Mouse (Mus musculus): ENCODE results near the gene Btg4.

Gene Btg4

DNA sequence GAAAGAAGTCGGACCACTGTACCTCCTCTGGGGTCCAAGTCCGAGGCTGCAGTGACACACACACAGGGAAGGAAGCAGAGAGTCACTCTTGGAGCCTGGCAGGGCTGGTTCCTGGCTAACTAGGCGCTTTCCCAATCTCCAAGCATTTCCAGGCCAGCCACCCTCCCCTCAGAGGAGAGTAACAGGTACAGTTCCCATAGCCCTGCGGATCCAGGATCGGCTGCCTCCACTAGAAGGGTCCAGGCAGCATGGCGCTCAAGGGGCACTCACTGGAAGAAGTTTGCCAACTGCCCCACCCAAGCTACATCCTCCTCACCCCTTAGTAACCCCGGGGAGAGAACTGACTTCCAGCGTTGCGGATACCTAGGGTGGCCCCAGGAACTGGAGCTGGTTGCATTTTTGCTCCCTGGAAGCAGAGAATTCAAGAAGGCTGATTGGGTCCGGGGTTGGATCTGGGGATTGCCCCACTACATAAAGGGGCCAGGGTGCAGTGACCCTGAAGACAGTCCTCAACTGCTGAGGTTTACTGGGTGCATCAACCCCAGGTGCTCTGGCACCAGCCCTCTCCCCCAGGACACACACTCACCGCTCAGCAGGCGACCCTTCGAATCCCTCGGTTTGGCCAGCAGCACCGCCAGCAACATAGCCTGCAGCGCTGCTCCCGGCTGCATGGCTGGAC is 15.7 kb downstream of the Btg4 start:
- in situ Hi-C loops (cut with MboI; ENCODE audit: unreplicated experiment in 2 of 2), result no loop called here

DNA sequence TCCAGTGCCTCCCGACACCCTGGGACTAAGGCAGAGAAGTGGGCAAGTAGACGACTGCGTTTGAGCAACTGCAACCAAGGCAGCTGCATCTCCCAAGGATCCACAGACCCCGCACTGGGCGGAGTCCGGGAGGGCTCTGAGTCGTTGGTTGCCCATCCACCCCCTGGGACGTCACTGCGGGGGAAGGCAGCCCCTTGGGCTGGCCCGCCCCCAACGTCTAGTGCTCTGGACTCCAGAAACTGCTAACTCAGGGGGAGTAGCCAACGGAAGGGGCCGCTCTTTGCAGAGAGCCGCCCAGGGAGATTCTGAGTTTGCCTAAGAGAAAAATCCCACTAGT is 16.2 kb downstream of the Btg4 start, which contains the start of gene Layn:
Gene Layn, minus strand, starts transcription at position 116 of the 337 bp plus-strand sequence.
- in situ Hi-C loops (cut with MboI; ENCODE audit: unreplicated experiment in 2 of 2), result no loop called here

DNA sequence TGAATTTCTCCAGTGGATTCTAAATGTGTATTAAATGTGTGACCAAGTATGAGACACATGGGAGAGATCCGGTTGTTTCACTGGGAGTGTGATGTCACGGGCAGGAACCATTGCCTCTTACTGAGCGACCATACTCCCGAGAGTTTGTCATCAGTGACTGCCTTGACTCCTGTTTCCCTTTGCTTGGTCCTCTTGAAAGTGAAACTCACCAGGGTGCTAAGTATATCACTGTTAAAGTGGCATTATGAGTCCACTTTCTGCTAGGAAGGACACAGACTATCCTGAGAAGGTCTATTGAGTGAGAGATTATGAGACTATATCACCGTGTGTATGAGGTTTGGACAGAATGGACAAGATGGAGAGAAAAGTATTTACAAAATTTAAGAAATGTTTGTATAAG is 20.9 kb downstream of the Btg4 start:
- in situ Hi-C loops (cut with MboI; ENCODE audit: unreplicated experiment in 2 of 2), result no loop called here

DNA sequence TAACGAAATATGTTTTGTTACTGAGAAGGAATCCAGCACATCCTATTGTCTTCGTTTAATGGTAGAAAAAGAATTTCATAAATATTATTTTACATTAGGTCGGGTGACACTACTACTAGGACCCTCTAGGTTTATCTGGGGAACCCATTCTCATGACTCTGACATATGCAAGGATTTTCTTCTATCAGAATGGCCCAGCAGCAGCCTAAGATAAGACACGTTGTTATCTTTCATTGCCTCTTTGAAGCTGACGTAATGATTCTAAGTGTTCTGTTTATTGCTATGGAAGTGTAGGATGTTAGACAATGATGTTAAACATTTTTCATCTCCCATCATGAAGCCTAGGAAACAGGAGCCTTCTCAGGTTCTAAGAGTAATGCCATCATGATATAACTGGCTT is 33.0 kb downstream of the Btg4 start:
- in situ Hi-C loops (cut with MboI; ENCODE audit: unreplicated experiment in 2 of 2), result no loop called here

DNA sequence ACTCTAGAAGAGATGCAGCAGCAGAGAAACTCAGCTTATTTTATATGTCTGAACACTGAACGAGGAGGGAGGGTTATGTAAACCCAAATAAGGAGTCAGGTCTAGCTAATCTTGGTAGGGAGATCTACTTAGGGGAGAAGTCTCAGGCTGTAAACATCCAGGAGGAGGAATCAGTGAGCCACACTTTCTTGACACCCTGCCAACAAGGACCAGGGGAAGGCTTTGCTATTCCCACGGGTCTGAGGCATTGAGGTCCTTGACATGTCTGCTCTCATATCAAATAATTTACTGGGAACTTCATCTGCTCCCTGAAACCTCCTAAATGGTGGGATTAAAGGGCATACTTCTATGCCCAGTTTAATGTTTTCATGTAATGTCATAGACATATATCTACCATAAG is 35.6 kb downstream of the Btg4 start:
- in situ Hi-C loops (cut with MboI; ENCODE audit: unreplicated experiment in 2 of 2), result no loop called here

DNA sequence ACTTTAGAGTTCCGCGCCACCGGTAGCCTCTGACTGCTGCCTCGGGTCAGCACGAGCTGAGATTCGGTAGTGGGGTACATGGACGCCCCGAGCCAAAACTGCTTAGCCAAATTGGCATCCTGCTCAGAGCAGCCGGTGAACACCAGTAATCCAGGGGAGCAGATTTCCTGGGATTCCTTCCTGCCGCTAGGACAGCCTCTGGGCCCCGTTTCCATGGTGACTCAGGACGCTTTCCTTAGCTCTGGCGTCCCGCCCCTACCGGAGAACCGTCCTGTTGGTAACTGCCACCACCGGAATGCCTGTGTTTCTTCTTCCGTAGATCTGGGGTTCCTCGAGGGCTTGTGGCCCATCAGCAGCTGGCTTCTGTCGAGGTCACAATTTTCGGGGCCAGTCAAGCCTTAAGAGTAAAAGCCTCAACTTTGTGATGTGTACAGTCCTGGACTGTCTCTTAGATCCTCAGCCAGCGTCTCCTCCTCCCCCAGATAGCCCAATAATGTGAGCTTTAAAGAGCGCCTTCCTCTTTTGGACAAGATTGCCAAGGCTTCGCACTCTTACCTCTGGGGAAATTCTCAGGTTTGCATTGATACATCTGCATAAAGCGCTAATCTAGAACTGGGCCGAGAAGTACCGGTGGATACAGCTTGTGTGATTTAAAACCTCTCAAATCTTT is 41.2 kb downstream of the Btg4 start, which contains the start of gene 4833427G06Rik:
Gene 4833427G06Rik, minus strand, starts transcription at position 323 of the 670 bp plus-strand sequence.
- in situ Hi-C loops (cut with MboI; ENCODE audit: unreplicated experiment in 2 of 2), result no loop called here

DNA sequence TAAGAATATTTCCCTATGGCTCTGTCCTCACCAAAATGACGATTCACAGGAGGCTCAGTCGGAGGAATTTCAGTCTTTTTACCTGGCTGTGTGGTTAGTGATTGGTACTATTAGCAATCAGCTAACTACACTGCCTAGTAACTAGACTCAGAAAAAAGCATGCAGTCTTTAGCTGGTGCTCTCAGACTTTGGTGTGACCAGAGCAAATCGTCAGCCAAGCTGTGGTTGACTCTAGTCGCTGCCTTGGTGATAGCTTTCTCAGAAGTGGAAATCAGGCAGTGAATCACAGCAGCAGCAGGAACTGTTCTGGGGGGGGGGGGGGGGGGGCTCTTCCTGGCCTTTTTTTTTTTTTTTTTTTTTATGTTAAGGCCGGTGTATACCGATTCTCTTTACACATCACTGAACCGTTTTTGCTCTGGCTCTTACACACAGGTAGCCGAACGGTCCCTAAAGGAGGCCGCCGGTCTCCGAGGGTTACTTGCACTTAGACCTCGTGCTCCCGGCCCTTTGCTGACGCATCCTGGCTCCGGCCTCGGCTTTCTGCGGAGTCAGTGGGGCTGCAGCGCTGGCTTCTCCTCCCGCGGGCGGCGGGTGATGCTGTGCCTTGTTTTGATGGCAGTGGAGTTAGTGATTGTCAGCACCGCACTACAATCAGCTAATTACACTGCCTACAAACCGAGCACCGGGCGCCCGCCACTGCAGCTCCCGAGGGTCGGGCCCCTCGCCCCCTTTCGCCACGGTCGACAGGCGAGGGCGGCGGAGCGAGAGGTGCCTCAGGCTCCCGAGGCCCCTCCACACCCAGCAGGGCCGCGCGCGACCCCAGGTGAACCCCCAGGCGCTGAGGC is 42.5 kb downstream of the Btg4 start:
- in situ Hi-C loops (cut with MboI; ENCODE audit: unreplicated experiment in 2 of 2), result no loop called here

DNA sequence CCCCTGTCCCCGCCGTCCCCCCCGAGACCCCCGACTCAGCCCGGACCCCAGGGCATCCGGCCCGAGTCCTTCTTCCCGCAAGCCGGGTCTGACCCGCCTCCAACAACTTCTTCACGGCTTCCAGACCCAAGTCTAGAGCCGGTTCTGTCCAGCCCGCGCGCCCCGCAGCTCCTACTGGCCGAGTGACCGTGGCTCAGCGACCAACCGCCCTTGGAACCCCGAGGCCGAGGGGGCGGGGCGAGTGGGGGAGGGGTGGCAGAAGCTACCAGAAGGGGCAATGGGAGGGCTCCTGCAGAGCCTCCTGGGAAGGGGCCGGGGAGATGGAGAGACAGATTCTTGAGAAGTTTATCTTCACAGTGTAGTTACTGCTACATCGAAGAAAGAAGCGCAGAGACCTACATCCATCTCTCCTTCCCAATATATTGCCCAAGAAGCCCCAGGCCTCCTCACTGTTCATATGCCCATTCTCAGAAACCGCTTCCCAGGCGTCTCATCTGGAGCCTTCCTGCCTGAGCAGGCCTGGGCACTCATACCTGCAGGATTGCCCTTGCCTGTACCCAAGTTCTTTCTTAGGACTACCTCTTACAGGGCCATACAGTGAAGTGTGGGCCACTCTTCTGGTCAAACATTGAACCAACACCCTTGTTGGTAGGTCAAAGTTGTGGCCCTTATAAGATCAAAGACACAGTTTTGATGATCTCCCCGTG is 43.3 kb downstream of the Btg4 start:
- in situ Hi-C loops (cut with MboI; ENCODE audit: unreplicated experiment in 2 of 2), result no loop called here

DNA sequence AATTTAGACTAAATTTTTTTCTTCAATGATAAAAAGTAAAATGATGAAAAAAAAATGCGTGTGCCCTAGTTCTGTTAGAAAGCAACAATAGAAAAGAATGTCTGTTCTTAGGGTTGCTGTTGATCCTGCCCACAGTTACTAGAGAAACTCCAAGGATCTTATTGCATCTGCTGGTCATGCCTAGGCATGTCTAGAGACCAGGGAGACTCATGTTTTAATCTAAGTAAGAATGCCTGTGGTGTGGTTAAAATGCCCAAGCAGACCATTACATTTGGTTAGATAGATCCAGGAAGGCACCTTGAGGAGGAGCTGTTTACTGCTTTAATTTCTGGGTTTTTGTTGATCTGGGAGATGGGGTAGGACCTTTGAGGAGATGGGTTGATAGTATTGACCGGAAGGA is 45.0 kb downstream of the Btg4 start:
- in situ Hi-C loops (cut with MboI; ENCODE audit: unreplicated experiment in 2 of 2), result no loop called here

DNA sequence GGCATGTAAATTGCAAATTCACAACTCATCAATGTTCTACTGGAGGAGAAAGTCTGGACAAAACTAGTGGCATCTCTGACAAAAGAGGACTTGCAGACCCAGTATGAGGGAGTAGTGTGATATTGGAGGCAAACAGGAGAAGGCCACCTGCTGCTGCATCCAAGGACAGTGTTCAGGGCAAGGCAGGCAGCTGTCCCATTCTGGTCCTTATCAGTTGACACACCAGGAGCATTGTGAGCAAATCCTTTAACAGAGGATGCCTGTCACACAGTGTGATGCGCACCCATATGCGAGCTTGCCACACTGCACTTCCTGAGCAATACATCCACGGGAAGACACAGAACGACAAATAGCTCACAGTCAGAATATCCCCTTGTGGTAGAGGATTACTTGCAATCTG is 54.1 kb downstream of the Btg4 start:
- in situ Hi-C loops (cut with MboI; ENCODE audit: unreplicated experiment in 2 of 2), result no loop called here

DNA sequence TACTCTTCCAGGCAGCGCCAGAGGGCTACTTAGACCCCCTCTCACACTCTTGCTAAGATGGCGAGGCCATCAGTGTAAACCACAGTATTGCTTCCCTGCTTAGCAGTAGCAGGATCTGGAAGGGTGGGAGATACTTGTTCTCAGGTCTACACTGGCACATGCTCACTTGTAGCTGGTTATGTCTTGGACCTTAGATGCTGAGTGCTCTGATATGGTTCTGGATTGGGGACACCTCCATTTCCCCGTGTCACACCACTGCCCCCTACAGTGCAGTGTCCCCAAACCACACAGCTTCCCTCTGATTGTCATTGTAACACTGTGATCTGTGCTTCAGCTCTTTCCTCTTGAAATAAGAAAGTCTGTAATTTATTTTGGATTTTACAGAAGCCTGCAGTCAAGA is 76.3 kb downstream of the Btg4 start:
- in situ Hi-C loops (cut with MboI; ENCODE audit: unreplicated experiment in 2 of 2), result loop anchor here in 1 of 2 experiments (5.0 to 25.0 kb wide), 4 partner anchors 112 to 1150 kb away; no protein-coding TSS in a partner anchor

DNA sequence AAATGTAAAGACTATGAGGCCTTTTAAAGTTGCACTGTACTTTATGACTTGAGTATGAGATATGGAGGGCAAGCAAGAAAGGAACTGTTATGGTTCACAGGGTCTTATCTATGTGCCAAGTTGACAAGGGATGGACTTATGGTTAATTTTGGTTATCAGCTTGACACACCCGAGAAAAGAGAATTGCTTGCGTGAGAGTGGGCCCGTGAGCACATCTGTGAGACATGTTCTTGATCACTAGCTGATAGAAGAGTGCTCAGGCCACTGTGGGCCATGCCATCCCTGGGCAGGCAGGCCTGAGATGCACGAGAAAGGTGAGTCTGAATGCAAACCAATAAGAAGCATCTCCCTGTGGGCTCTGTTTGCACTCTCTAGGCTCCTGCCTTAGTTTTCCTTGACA is 76.7 kb downstream of the Btg4 start:
- in situ Hi-C loops (cut with MboI; ENCODE audit: unreplicated experiment in 2 of 2), result loop anchor here in 1 of 2 experiments (5.0 to 25.0 kb wide), 4 partner anchors 113 to 1150 kb away; no protein-coding TSS in a partner anchor

DNA sequence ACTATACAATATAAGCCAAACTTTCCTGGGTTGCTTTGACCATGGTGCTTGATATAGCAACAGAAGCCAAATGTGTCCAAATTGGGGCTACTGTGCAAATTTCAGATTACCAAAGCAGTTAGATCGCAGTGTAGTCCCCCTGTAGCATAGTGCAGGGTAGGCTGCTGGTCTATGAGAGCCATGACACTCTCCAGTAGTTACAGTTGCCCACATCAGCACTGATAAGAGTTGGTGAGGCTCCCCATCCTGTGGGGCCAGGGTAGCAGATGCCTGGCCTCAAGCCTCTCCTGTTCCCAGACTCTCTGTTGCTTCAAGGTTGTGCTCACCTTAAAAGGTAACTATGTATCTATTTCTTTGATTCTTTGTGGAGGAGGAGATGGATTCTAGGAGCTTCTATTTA is 77.1 kb downstream of the Btg4 start:
- in situ Hi-C loops (cut with MboI; ENCODE audit: unreplicated experiment in 2 of 2), result loop anchor here in 1 of 2 experiments (5.0 to 25.0 kb wide), 4 partner anchors 113 to 1149 kb away; no protein-coding TSS in a partner anchor

DNA sequence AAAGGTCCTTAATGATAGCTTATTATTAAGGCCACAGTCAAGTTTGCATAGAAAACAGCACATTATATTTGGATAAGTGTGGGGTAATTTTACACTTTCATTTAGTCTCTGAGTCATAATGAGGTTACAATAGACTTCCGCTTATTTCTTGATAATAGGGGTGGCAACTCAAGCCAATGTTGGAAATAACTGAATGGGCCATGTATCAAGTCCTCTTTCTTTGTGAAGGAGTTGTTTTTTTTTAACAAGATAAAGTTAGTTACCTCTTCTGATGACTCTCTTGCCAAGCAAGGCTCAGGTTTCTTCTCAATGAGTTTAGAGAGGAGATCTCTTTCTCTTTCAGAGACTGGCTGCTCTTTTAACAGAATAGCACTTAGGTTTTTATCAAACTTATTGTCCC is 77.6 kb downstream of the Btg4 start:
- in situ Hi-C loops (cut with MboI; ENCODE audit: unreplicated experiment in 2 of 2), result loop anchor here in 1 of 2 experiments (5.0 to 25.0 kb wide), 4 partner anchors 114 to 1149 kb away; no protein-coding TSS in a partner anchor

DNA sequence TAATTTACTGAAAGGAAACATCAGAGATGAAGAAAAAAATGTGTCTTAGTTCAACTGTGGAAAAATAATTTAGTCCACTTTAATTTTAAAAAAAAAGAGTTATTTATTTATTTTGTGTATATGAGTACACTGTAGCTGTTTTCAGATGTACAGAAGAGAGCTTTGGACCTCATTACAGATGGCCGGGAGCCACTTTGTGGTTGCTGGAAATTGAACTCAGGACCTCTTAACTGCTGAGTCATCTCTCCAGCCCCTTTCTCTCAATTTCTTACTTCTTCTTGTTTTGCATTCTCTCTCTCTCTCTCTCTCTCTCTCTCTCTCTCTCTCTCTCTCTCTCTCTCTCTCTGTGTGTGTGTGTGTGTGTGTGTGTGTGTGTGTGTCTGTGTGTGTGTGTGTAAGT is 78.7 kb downstream of the Btg4 start:
- in situ Hi-C loops (cut with MboI; ENCODE audit: unreplicated experiment in 2 of 2), result loop anchor here in 1 of 2 experiments (5.0 to 25.0 kb wide), 4 partner anchors 115 to 1148 kb away; no protein-coding TSS in a partner anchor

DNA sequence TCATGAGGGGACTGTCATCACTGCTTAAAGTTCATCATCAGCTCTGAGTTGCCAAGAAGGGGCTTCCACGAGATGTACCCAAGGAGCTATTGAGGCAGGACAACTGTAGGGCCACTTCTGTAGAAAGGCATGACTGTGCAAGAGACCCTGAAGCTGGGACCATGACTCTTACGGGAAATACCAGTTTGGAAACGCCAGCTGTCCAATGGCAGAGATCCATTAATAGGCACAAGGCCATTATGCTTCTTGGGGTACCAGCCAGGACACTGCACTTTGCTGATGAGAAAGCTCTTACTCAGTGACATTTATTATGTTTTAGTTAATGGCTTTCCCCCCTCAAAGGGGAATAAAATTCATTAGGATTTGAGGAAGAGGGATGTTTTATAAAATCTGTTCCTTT is 80.0 kb downstream of the Btg4 start:
- in situ Hi-C loops (cut with MboI; ENCODE audit: unreplicated experiment in 2 of 2), result loop anchor here (5.0 to 25.0 kb wide), 3 partner anchors 338 to 1147 kb away; no protein-coding TSS in a partner anchor

DNA sequence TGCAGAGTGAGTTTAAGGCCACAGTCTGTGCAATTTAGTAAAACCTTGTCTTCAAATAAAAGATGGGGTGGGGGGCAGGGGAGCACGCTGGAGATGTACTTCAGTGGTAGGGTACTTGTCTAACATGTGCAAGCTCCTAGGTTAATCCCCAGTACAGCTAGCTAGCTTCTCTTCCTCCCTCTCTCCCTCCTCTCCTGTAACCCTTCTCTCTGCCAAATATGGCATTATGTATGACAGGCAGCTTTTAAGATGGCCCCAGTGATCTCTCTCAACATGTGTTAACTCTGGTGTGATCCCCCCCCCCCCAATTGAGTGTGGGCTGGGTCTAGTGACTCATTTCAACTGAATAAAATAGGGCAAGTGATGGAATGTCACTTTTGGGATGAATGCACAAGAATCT is 82.7 kb downstream of the Btg4 start:
- in situ Hi-C loops (cut with MboI; ENCODE audit: unreplicated experiment in 2 of 2), result loop anchor here (5.0 to 25.0 kb wide), 3 partner anchors 341 to 1144 kb away; no protein-coding TSS in a partner anchor

DNA sequence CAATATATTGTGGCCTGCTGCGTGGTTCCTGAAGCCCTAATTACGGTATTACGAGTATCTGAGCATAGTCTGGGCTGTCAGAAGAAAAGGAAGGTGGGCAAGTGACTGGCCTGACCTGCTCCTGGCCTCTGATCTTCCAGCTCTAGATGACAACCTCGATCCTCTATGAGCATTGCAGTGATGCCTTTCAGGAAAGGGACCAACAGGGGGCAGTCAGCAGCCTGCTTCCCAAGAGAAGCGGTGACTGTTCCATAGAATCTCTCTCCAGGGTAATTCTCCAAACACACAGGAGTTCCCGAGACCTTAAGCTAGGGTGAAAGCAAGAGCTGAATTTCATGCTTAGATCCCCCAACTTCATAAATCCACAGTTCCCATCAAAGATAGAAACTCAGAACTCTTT is 83.5 kb downstream of the Btg4 start:
- in situ Hi-C loops (cut with MboI; ENCODE audit: unreplicated experiment in 2 of 2), result loop anchor here (5.0 to 25.0 kb wide), 3 partner anchors 342 to 1143 kb away; no protein-coding TSS in a partner anchor

DNA sequence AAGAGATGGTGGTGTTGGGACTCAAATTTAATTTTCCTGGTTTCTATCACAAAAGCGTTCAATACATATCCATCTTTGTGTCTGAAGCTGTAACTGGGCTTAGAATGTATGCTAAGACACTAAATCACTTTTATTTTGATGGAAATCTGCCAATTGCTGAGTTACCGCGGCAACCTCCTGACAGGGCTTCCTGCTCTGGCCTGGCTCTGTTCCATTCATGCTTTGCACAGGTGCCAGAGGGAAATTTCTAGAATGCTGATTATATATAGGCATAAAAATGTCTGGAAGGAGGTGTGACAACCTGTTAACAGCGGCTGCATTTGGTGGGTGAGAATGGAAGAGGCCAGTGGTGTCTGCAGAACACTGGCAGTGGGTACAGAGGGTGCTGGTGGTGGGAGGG is 85.8 kb downstream of the Btg4 start:
- in situ Hi-C loops (cut with MboI; ENCODE audit: unreplicated experiment in 2 of 2), result loop anchor here (10.0 to 25.0 kb wide), 2 partner anchors 692 to 1141 kb away; no protein-coding TSS in a partner anchor

DNA sequence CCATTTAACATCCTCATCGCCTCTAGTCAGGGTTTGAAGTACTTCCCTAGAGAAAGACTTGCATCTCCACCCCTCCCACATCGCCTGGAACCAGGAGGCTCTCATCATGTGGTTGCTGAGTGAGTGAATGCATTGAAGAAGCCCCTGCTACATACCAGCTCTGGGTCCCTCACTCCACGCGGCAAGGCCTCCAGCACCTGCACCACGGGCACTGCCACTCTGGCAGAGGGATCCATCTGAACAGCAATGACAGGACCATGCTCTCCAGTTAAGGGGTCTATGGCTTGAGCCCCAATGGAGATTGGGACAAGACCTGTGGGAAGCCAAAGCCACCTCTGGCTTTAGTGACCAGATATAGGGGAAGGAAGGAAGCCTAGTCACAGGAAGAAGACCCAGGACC is 86.6 kb downstream of the Btg4 start:
- in situ Hi-C loops (cut with MboI; ENCODE audit: unreplicated experiment in 2 of 2), result loop anchor here (10.0 to 25.0 kb wide), 2 partner anchors 692 to 1140 kb away; no protein-coding TSS in a partner anchor

Data from v-Abl transformed pro-B cells (cell line).